Mouse (Mus musculus) heart, embryonic 11.5 days (tissue): ENCODE measurements at regions not wholly inside any gene's neighbourhood (a gene's known extent, or its start where the extent isn't known, plus 50 kb on each side); places are given as distances from the start of the nearest gene placed in this dataset.

Source experiments
- ATAC-seq: fragments of 200-750 bp; cut with Nextera tagmentation; replicated peaks from 2 replicates; pipeline ENCODE4 v1.8.0; 2017; ENCODE audit warnings: moderate library complexity; ENCODE audit not compliant: insufficient number of reproducible peaks, low FRiP score, low TSS enrichment
- H3K27ac ChIP-seq: fragments of 300-500 bp; sonication (generic); 2 replicates; pipeline ENCODE4 v1.5.1; 2014; ENCODE audit warnings: mild to moderate bottlenecking, low read depth, low read length
- H3K27me3 ChIP-seq: fragments of 300-500 bp; sonication (generic); 2 replicates; pipeline ENCODE4 v1.6.1; 2014; ENCODE audit warnings: mild to moderate bottlenecking, low read length, mixed read lengths; ENCODE audit not compliant: control insufficient read depth, insufficient read depth
- H3K36me3 ChIP-seq: fragments of 300-500 bp; sonication (generic); 2 replicates; pipeline ENCODE4 v1.6.1; 2014; ENCODE audit warnings: mild to moderate bottlenecking, low read length, moderate library complexity, mixed read lengths; ENCODE audit not compliant: control insufficient read depth, insufficient read depth
- H3K4me1 ChIP-seq: fragments of 300-500 bp; sonication (generic); 2 replicates; pipeline ENCODE4 v1.6.1; 2014; ENCODE audit warnings: low read length; ENCODE audit not compliant: control insufficient read depth, insufficient read depth
- H3K4me2 ChIP-seq: fragments of 300-500 bp; sonication (generic); 2 replicates; pipeline ENCODE4 v1.6.1; 2014; ENCODE audit warnings: mild to moderate bottlenecking, moderate library complexity
- H3K4me3 ChIP-seq: fragments of 300-500 bp; sonication (generic); 2 replicates; pipeline ENCODE4 v1.5.1; 2014; ENCODE audit warnings: low read depth, low read length
- H3K9ac ChIP-seq: fragments of 300-500 bp; sonication (generic); 2 replicates; pipeline ENCODE4 v1.6.1; 2014; ENCODE audit warnings: mild to moderate bottlenecking, low read depth, low read length, moderate library complexity
- H3K9me3 ChIP-seq: fragments of 300-500 bp; sonication (generic); replicated peaks from 2 replicates; pipeline ENCODE4 v1.6.1; 2016; ENCODE audit warnings: low read length; ENCODE audit not compliant: control insufficient read depth
- WGBS: fragments of 180-500 bp; shearing (Covaris S2); extraction: QIAGEN DNeasy Blood & Tissue Kit; methylation state at CpG from one replicate; pipeline ENCODE4 v1.1.7; 2014; ENCODE audit not compliant: insufficient replicate concordance; 5-methylcytosine and 5-hydroxymethylcytosine counted together

- 86% methylated on average over 2 of the region's 2 CpGs for WGBS
- H3K4me2 ChIP-seq = no peak overlapping the region
- no peak overlapping the region for H3K9ac ChIP-seq
- no peaks in the 10 kb centered on the region for H3K27me3 ChIP-seq
- no peak for ATAC-seq
- H3K4me3 ChIP-seq = no peak overlapping the region
- no peaks in the 10 kb centered on the region for H3K9me3 ChIP-seq
- H3K4me1 ChIP-seq = no peaks in the 10 kb centered on the region
- H3K27ac ChIP-seq = no peak overlapping the region
- H3K36me3 ChIP-seq = no peaks in the 10 kb centered on the region
Measured at GRCm38 (mm10) chr12:36949096-36949738, 159.1 kb upstream of the Meox2 start.

- H3K4me1 ChIP-seq = no peaks in the 10 kb centered on the region
- H3K27ac ChIP-seq = no peak overlapping the region
- 74% methylated on average over 3 of the region's 3 CpGs for WGBS
- no peak overlapping the region for H3K9ac ChIP-seq
- ATAC-seq = no peak
- no peaks in the 10 kb centered on the region for H3K36me3 ChIP-seq
- H3K27me3 ChIP-seq = no peaks in the 10 kb centered on the region
- no peak overlapping the region for H3K4me3 ChIP-seq
- no peaks in the 10 kb centered on the region for H3K9me3 ChIP-seq
- H3K4me2 ChIP-seq = no peak overlapping the region
Measured at GRCm38 (mm10) chr12:36974432-36975094, 133.8 kb upstream of the Meox2 start.

GRCm38 (mm10) chr12:36977141-36977540 is 131.2 kb upstream of the Meox2 start:
- ATAC-seq = no peak
- WGBS = 54% methylated on average over 3 of the region's 3 CpGs

GRCm38 (mm10) chr12:36991135-36991534 is 117.2 kb upstream of the Meox2 start:
- 65% methylated on average over 4 of the region's 4 CpGs for WGBS
- no peak overlapping the region for H3K4me2 ChIP-seq
- no peak overlapping the region for H3K27ac ChIP-seq
- no peak for ATAC-seq
- H3K9ac ChIP-seq = no peak overlapping the region
- no peak overlapping the region for H3K4me3 ChIP-seq
- no peaks in the 10 kb centered on the region for H3K36me3 ChIP-seq
- H3K9me3 ChIP-seq = no peaks in the 10 kb centered on the region
- H3K27me3 ChIP-seq = no peaks in the 10 kb centered on the region
- H3K4me1 ChIP-seq = no peaks in the 10 kb centered on the region

More at GRCm38 (mm10) chr12:36977141-36977540, 131.2 kb upstream of the Meox2 start:
- H3K4me1 ChIP-seq = no peaks in the 10 kb centered on the region
- no peak overlapping the region for H3K4me3 ChIP-seq
- no peaks in the 10 kb centered on the region for H3K36me3 ChIP-seq
- no peak overlapping the region for H3K27ac ChIP-seq
- H3K9ac ChIP-seq = no peak overlapping the region
- no peaks in the 10 kb centered on the region for H3K27me3 ChIP-seq
- H3K4me2 ChIP-seq = no peak overlapping the region
- H3K9me3 ChIP-seq = no peaks in the 10 kb centered on the region

- H3K27ac ChIP-seq = no peak overlapping the region
- H3K27me3 ChIP-seq = no peaks in the 10 kb centered on the region
- H3K4me3 ChIP-seq = no peak overlapping the region
- H3K36me3 ChIP-seq = no peaks in the 10 kb centered on the region
- H3K4me2 ChIP-seq = no peak overlapping the region
- H3K9me3 ChIP-seq = no peaks in the 10 kb centered on the region
- ATAC-seq = no peak
- H3K9ac ChIP-seq = no peak overlapping the region
- H3K4me1 ChIP-seq = no peaks in the 10 kb centered on the region
- WGBS = 66% methylated on average over 4 of the region's 4 CpGs
Measured at GRCm38 (mm10) chr12:36991970-36992369, 116.4 kb upstream of the Meox2 start.

GRCm38 (mm10) chr12:37001401-37001800 is 106.9 kb upstream of the Meox2 start:
- no peak overlapping the region for H3K4me3 ChIP-seq
- no peaks in the 10 kb centered on the region for H3K4me1 ChIP-seq
- 71% methylated on average over 3 of the region's 3 CpGs for WGBS
- no peaks in the 10 kb centered on the region for H3K27me3 ChIP-seq
- no peak overlapping the region for H3K9ac ChIP-seq
- no peak for ATAC-seq
- H3K4me2 ChIP-seq = no peak overlapping the region
- H3K36me3 ChIP-seq = no peaks in the 10 kb centered on the region
- no peak overlapping the region for H3K27ac ChIP-seq
- no peaks in the 10 kb centered on the region for H3K9me3 ChIP-seq

- Histone ChIP-seq H3K27me3 (no peaks in the 10 kb centered on the region), H3K9ac (no peak overlapping the region), H3K36me3 (no peaks in the 10 kb centered on the region), H3K4me1 (no peaks in the 10 kb centered on the region), H3K27ac (no peak overlapping the region), H3K4me3 (no peak overlapping the region), H3K4me2 (no peak overlapping the region), H3K9me3 (no peaks in the 10 kb centered on the region)
- 47% methylated on average over 1 of the region's 1 CpGs for WGBS
- no peak for ATAC-seq
Measured at GRCm38 (mm10) chr12:37005262-37005661, 103.1 kb upstream of the Meox2 start.

GRCm38 (mm10) chr12:37010306-37010705 is 98.0 kb upstream of the Meox2 start:
- Histone ChIP-seq H3K9ac (no peak overlapping the region), H3K9me3 (no peaks in the 10 kb centered on the region), H3K4me2 (no peak overlapping the region), H3K4me1 (no peaks in the 10 kb centered on the region), H3K36me3 (no peaks in the 10 kb centered on the region), H3K27me3 (no peaks in the 10 kb centered on the region), H3K4me3 (no peak overlapping the region), H3K27ac (no peak overlapping the region)
- WGBS = 86% methylated on average over 1 of the region's 1 CpGs
- ATAC-seq = no peak

- WGBS = 80% methylated on average over 4 of the region's 4 CpGs
- Histone ChIP-seq H3K4me3 (no peak overlapping the region), H3K4me2 (no peak overlapping the region), H3K27ac (no peak overlapping the region), H3K36me3 (no peaks in the 10 kb centered on the region), H3K9me3 (no peaks in the 10 kb centered on the region), H3K9ac (no peak overlapping the region), H3K27me3 (no peaks in the 10 kb centered on the region), H3K4me1 (no peaks in the 10 kb centered on the region)
- no peak for ATAC-seq
Measured at GRCm38 (mm10) chr12:37014401-37014800, 93.9 kb upstream of the Meox2 start.
